ENCODE assay signal across 19 mouse cellular contexts in genomic region chr5:100706675-100707074, GRCm38 (mm10). TPM values are rescaled to one million over a fixed set of nuclear protein-coding genes. Genes with fewer than 3 reads are reported as not detected.
A peak's percentile ranks its signal among the peaks of the same experiment; 100 is the strongest.
DNase-seq lines count a peak whose midpoint lies in the region; ATAC-seq and TF ChIP-seq lines count a peak whose summit lies in the region.
"Had no signal": no experiment of that assay in that cellular context is flagged by ENCODE, and none has a peak within 500 bp of the region (broad histone marks: within the 10 kb centered on the region; RNA-seq: fewer than 3 reads in every experiment).

No protein-coding gene starts in this region.

- DNase-seq in midbrain, postnatal 0 days (ENCODE audit: low spot score): peak; percentile 30
- no peak for DNase-seq in midbrain, embryonic 11.5 days (ENCODE audit: low spot score, missing footprints)
- DNase-seq in brain, embryonic 14.5 days (ENCODE audit: low read depth): peak; percentile 5
- DNase-seq in right cerebral cortex, postnatal 36 days (ENCODE audit: low spot score in 2 of 2): no peak
- DNase-seq in layer of hippocampus, adult 11-12 months (ENCODE audit: low spot score): no peak
- DNase-seq: forebrain, postnatal 0 days; heart, postnatal 4 days; kidney, postnatal 25 days; layer of hippocampus, adult 9-11 months; liver, postnatal 0 days; midbrain, embryonic 14.5 days; right cerebral cortex, adult 18-20 months; thymus, adult 18-20 months had no signal

- TF ChIP-seq POLR2A in brain, embryonic 14.5 days (IDR thresholded peaks at IDR 0.05; ENCODE audit: borderline replicate concordance, extremely low read depth, insufficient read depth, insufficient read length, poor library complexity, severe bottlenecking): no peak

- H3K27ac ChIP-seq in hindbrain, embryonic 12.5 days: no peak overlapping the region
- no peak overlapping the region for H3K27ac ChIP-seq in hindbrain, embryonic 13.5 days
- no peak overlapping the region for H3K27ac ChIP-seq in midbrain, postnatal 0 days (ENCODE audit: low read depth, low read length)
- H3K27ac ChIP-seq in midbrain, embryonic 11.5 days (ENCODE audit: low read depth, low read length): no peak overlapping the region
- H3K27ac ChIP-seq: embryonic facial prominence, embryonic 12.5 days; heart, embryonic 13.5 days; intestine, embryonic 15.5 days had no signal

- TF ChIP-seq CTCF in midbrain, postnatal 0 days (IDR thresholded peaks at IDR 0.05): no peak
- no peak for TF ChIP-seq CTCF in brain, embryonic 14.5 days (IDR thresholded peaks at IDR 0.05; ENCODE audit: borderline replicate concordance, extremely low read depth, insufficient read depth, insufficient read length)

- no peak overlapping the region for H3K4me2 ChIP-seq in hindbrain, embryonic 12.5 days (replicated peaks)
- H3K4me2 ChIP-seq in hindbrain, embryonic 13.5 days: no peak overlapping the region
- no peak overlapping the region for H3K4me2 ChIP-seq in midbrain, postnatal 0 days (ENCODE audit: low read depth, low read length, poor library complexity, severe bottlenecking)
- H3K4me2 ChIP-seq in midbrain, embryonic 11.5 days: no peak overlapping the region
- H3K4me2 ChIP-seq: embryonic facial prominence, embryonic 12.5 days; heart, embryonic 13.5 days; intestine, embryonic 15.5 days had no signal

- H3K9me3 ChIP-seq in hindbrain, embryonic 12.5 days (replicated peaks): no peaks in the 10 kb centered on the region; the same call in 1 of the 2 replicates
- no peaks in the 10 kb centered on the region for H3K9me3 ChIP-seq in hindbrain, embryonic 13.5 days
- no peaks in the 10 kb centered on the region for H3K9me3 ChIP-seq in midbrain, postnatal 0 days (ENCODE audit: low read length)
- no peaks in the 10 kb centered on the region for H3K9me3 ChIP-seq in midbrain, embryonic 11.5 days (ENCODE audit: control insufficient read depth, low read length)
- H3K9me3 ChIP-seq: embryonic facial prominence, embryonic 12.5 days; heart, embryonic 13.5 days; intestine, embryonic 15.5 days had no signal

- H3K36me3 ChIP-seq in hindbrain, embryonic 12.5 days: no peaks in the 10 kb centered on the region
- no peaks in the 10 kb centered on the region for H3K36me3 ChIP-seq in hindbrain, embryonic 13.5 days
- H3K36me3 ChIP-seq in midbrain, postnatal 0 days (ENCODE audit: insufficient read depth, low read length): no peaks in the 10 kb centered on the region
- no peaks in the 10 kb centered on the region for H3K36me3 ChIP-seq in midbrain, embryonic 11.5 days (ENCODE audit: control insufficient read depth, insufficient read depth, low read length)
- H3K36me3 ChIP-seq: embryonic facial prominence, embryonic 12.5 days; heart, embryonic 13.5 days; intestine, embryonic 15.5 days had no signal

- 0 out of 2 replicates have a peak, but pooled peaks have one; percentile 43 for ATAC-seq in hindbrain, embryonic 12.5 days (ENCODE audit: low FRiP score)
- no peak for ATAC-seq in hindbrain, embryonic 13.5 days (ENCODE audit: low FRiP score)
- no peak for ATAC-seq in midbrain, postnatal 0 days (ENCODE audit: low FRiP score)
- ATAC-seq in midbrain, embryonic 11.5 days (ENCODE audit: low FRiP score): no peak
- ATAC-seq: forebrain, postnatal 0 days; intestine, embryonic 15.5 days; liver, postnatal 0 days had no signal

- H3K27me3 ChIP-seq in hindbrain, embryonic 12.5 days: no peaks in the 10 kb centered on the region
- no peaks in the 10 kb centered on the region for H3K27me3 ChIP-seq in hindbrain, embryonic 13.5 days
- no peaks in the 10 kb centered on the region for H3K27me3 ChIP-seq in midbrain, postnatal 0 days (ENCODE audit: insufficient read depth, low read length)
- H3K27me3 ChIP-seq in midbrain, embryonic 11.5 days (ENCODE audit: control insufficient read depth, insufficient read depth, low read length): no peaks in the 10 kb centered on the region
- H3K27me3 ChIP-seq: embryonic facial prominence, embryonic 12.5 days; heart, embryonic 13.5 days; intestine, embryonic 15.5 days had no signal

- H3K9ac ChIP-seq in hindbrain, embryonic 12.5 days: no peak overlapping the region
- no peak overlapping the region for H3K9ac ChIP-seq in hindbrain, embryonic 13.5 days
- H3K9ac ChIP-seq in midbrain, postnatal 0 days (replicated peaks; ENCODE audit: low read length, poor library complexity, severe bottlenecking): no peak overlapping the region
- no peak overlapping the region for H3K9ac ChIP-seq in midbrain, embryonic 11.5 days (ENCODE audit: low read length)
- H3K9ac ChIP-seq: embryonic facial prominence, embryonic 12.5 days; forebrain, postnatal 0 days; heart, embryonic 13.5 days; intestine, embryonic 15.5 days; liver, postnatal 0 days had no signal

- 47% methylated on average over 8 of the region's 8 CpGs for WGBS in hindbrain, embryonic 12.5 days
- 34% methylated on average over 8 of the region's 8 CpGs for WGBS in hindbrain, embryonic 13.5 days
- WGBS in midbrain, postnatal 0 days: 47% methylated on average over 8 of the region's 8 CpGs
- WGBS in midbrain, embryonic 11.5 days: 64% methylated on average over 8 of the region's 8 CpGs

- no peak overlapping the region for H3K4me3 ChIP-seq in hindbrain, embryonic 12.5 days
- H3K4me3 ChIP-seq in hindbrain, embryonic 13.5 days: no peak overlapping the region
- H3K4me3 ChIP-seq in midbrain, postnatal 0 days (ENCODE audit: low read depth, low read length): no peak overlapping the region
- H3K4me3 ChIP-seq in midbrain, embryonic 11.5 days (ENCODE audit: low read depth, low read length): no peak overlapping the region
- H3K4me3 ChIP-seq: embryonic facial prominence, embryonic 12.5 days; heart, embryonic 13.5 days; intestine, embryonic 15.5 days had no signal

- peaks cover 5% of the 10 kb centered on the region; the same call in 1 of the 2 replicates for H3K4me1 ChIP-seq in hindbrain, embryonic 12.5 days
- H3K4me1 ChIP-seq in hindbrain, embryonic 13.5 days (replicated peaks): peaks cover 6% of the 10 kb centered on the region; the same call in 1 of the 2 replicates
- no peaks in the 10 kb centered on the region for H3K4me1 ChIP-seq in midbrain, postnatal 0 days (ENCODE audit: insufficient read depth, low read length)
- H3K4me1 ChIP-seq in midbrain, embryonic 11.5 days (ENCODE audit: control insufficient read depth, insufficient read depth, low read length): no peaks in the 10 kb centered on the region
- H3K4me1 ChIP-seq: embryonic facial prominence, embryonic 12.5 days; intestine, embryonic 15.5 days had no signal

RNA-seq across cellular contexts. Expression of gene Hpse, which starts 12.8 kb away (rescaled TPM):
- 1.6 and 2.6 TPM in 2 replicates for polyA plus RNA-seq in hindbrain, embryonic 12.5 days (2016; fragmentation: Nextera tagmentation; extraction: Ambion mirVana)
- 0.74 and 0.87 TPM in 2 replicates for polyA plus RNA-seq in hindbrain, embryonic 13.5 days (2015; fragmentation: Nextera tagmentation; extraction: Ambion mirVana)
- total RNA-seq in midbrain, postnatal 0 days (2014; rRNA removed): 0.28 and 3.2 TPM in 2 replicates
- polyA plus RNA-seq in midbrain, postnatal 0 days (2015; fragmentation: Nextera tagmentation; extraction: Ambion mirVana): 0.39 and 0.44 TPM in 2 replicates
- 1.2 and 1.3 TPM in 2 replicates for polyA plus RNA-seq in midbrain, embryonic 11.5 days (2014; fragmentation: Nextera tagmentation; extraction: Ambion mirVana)
- polyA plus RNA-seq in brain, embryonic 14.5 days (2012; rRNA removed): 0.45 and 0.53 TPM in 2 replicates
- total RNA-seq: MEL had no signal

RNA-seq across cellular contexts. Expression of gene Coq2, which starts 31.7 kb away (rescaled TPM):
- polyA plus RNA-seq in hindbrain, embryonic 12.5 days (2016; fragmentation: Nextera tagmentation; extraction: Ambion mirVana): 44.6 and 46.8 TPM in 2 replicates
- 43.6 and 46.6 TPM in 2 replicates for polyA plus RNA-seq in hindbrain, embryonic 13.5 days (2015; fragmentation: Nextera tagmentation; extraction: Ambion mirVana)
- total RNA-seq in midbrain, postnatal 0 days (2014; rRNA removed): 96.0 and 143 TPM in 2 replicates
- 68.2 and 69.4 TPM in 2 replicates for polyA plus RNA-seq in midbrain, postnatal 0 days (2015; fragmentation: Nextera tagmentation; extraction: Ambion mirVana)
- polyA plus RNA-seq in midbrain, embryonic 11.5 days (2014; fragmentation: Nextera tagmentation; extraction: Ambion mirVana): 50.8 and 59.4 TPM in 2 replicates
- 66.9 and 87.9 TPM in 2 replicates for polyA plus RNA-seq in brain, embryonic 14.5 days (2012; rRNA removed)

Comparison
In these comparisons a context has a peak if more than half of its experiments do, and no peak if none do; other contexts are left out.
1. DNase-seq: peak in midbrain, postnatal 0 days (single experiment) and brain, embryonic 14.5 days (single experiment); none in midbrain, embryonic 11.5 days (single experiment), right cerebral cortex, postnatal 36 days (0 of 2) and layer of hippocampus, adult 11-12 months (single experiment).